Mouse (Mus musculus) ZHBTc4 (cell line): Measurements from ENCODE around the gene Slc16a9.

Source experiments
- DNase-seq: peaks from one replicate; pipeline ENCODE4 v3.0.0-alpha.2; 2011; ENCODE audit warnings: low read depth, low spot score

The Slc16a9 gene

GRCm38 (mm10) chr10:70299653-70300052 is 54.8 kb downstream of the Slc16a9 start:
- no peak for DNase-seq

- peak; percentile 69 for DNase-seq
Observed at GRCm38 (mm10) chr10:70301190-70301589, 56.3 kb downstream of the Slc16a9 start.

- peak; percentile 82 for DNase-seq
Observed at GRCm38 (mm10) chr10:70303203-70303602, 58.3 kb downstream of the Slc16a9 start.

GRCm38 (mm10) chr10:70305683-70306082 is 60.8 kb downstream of the Slc16a9 start:
- DNase-seq = no peak

- no peak for DNase-seq
Observed at GRCm38 (mm10) chr10:70309416-70309815, 64.5 kb downstream of the Slc16a9 start.

DNA sequence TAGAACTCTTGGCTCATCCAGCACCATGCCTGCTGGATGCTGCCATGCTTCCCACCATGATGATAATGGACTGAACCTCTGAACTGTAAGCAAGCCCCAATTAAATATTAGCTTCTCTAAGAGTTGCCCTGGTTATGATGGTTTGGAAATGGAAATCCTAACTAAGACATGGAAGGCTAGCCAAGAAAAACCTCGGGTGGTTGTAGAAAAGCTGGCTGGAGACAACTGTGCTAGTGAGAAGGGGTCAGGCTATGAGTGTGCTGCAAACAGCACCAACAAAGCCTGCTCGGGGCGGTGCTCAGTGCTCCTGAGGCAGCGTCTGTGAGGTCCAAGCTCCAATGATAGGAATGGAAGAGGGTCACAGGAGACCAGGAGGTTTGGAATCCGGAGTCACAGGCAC is 65.7 kb downstream of the Slc16a9 start:
- DNase-seq = no peak

- no peak for DNase-seq
Observed at GRCm38 (mm10) chr10:70315895-70316294, 71.0 kb downstream of the Slc16a9 start.

GRCm38 (mm10) chr10:70316856-70317255 is 72.0 kb downstream of the Slc16a9 start:
- DNase-seq = peak; percentile 68

DNA sequence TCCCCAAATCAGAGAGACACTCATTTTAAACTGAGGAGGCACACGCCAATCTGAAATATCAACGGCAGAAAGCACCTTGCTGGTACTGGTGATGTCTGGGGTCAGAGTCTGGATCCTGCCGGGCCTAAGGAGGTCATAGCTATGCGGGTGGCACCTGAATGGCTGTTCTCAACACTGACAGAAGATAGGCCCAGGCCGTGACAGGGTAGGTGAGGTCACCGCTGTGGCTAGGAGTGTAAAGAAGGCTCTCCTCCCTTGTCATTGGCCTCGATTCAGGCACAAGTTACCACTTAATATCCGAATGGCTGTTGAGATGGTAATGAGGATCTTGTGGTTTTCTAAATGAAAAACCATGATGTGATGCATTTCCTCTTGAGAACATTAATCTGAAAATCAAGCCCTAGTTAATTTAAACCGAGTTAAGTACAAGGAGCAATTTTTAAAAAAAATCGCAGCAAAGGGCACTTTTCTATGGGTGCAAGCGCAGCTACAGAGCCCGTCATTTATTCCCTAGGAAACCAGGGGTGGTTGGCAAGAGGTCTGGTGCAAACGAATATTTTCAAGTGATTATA is 72.6 kb downstream of the Slc16a9 start:
- no peak for DNase-seq

- DNase-seq = peak; percentile 88
Observed at GRCm38 (mm10) chr10:70318630-70319029, 73.7 kb downstream of the Slc16a9 start.

GRCm38 (mm10) chr10:70325518-70325917 is 80.6 kb downstream of the Slc16a9 start:
- DNase-seq = peak; percentile 94

GRCm38 (mm10) chr10:70327331-70327730 is 82.4 kb downstream of the Slc16a9 start:
- no peak for DNase-seq

DNA sequence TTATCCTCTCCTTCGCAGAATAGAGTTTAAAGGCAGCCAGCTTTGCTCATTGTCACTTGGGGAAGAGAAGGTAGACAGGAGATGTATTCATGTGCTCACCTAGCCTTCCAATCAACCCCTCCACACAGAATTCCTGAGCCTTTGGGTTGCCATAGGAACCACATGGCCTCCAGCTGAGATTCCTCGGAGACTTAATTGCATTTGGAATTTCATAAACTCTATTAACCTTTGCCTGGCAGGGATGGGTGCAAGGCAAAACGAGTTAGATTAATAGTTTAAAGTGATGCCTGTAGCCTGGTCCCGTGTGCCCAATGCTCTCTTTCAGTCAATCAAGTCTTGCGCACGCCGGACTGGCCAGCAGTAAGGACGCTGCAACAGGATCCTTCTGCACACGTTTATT is 83.2 kb downstream of the Slc16a9 start:
- no peak for DNase-seq
